Comparison of ENCODE assay signal across 19 mouse cellular contexts in the genomic region with DNA sequence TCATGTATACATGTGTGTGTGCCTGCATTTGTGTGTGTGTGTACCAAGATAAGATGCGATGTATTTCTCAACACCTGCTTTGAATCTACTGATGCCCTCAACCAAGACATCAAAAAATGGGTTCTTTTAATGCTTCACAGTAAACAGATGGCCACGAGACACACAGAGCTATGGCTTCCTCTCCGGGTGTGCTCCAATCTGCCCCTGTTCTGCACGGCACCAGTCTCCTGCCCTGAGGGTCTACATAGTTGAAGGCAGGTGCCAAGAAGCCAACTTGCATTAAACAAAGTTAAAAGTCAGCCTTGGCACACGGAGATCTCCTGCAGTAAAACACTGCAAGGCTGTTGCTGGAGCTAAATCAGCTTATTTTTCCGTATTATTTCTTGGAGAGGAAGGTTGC.
A peak's percentile ranks its signal among the peaks of the same experiment; 100 is the strongest.
DNase-seq lines count a peak whose midpoint lies in the region; ATAC-seq lines count a peak whose summit lies in the region.
"Had no signal": no experiment of that assay in that cellular context is flagged by ENCODE, and none has a peak within 500 bp of the region (broad histone marks: within the 10 kb centered on the region; RNA-seq: fewer than 3 reads in every experiment).

No protein-coding gene starts in this region.

- H3K27me3 ChIP-seq in hindbrain, embryonic 12.5 days, result no peaks in the 10 kb centered on the region
- no peaks in the 10 kb centered on the region for H3K27me3 ChIP-seq in hindbrain, embryonic 14.5 days (ENCODE audit: control insufficient read depth, insufficient read depth, low read length)
- H3K27me3 ChIP-seq: embryonic facial prominence, embryonic 13.5 days; forebrain, embryonic 12.5 days; heart, embryonic 15.5 days had no signal

- no peak for ATAC-seq in hindbrain, embryonic 12.5 days (ENCODE audit: low FRiP score)
- no peak for ATAC-seq in hindbrain, embryonic 14.5 days (ENCODE audit: low FRiP score)
- ATAC-seq: liver, postnatal 0 days; lung, postnatal 0 days had no signal

- H3K4me2 ChIP-seq in hindbrain, embryonic 12.5 days (replicated peaks), result no peak overlapping the region
- H3K4me2 ChIP-seq in hindbrain, embryonic 14.5 days (replicated peaks), result no peak overlapping the region
- H3K4me2 ChIP-seq: embryonic facial prominence, embryonic 13.5 days; forebrain, embryonic 12.5 days; heart, embryonic 15.5 days had no signal

- H3K4me3 ChIP-seq in hindbrain, embryonic 12.5 days, result no peak overlapping the region
- H3K4me3 ChIP-seq in hindbrain, embryonic 14.5 days (replicated peaks; ENCODE audit: low read length), result no peak overlapping the region
- H3K4me3 ChIP-seq: embryonic facial prominence, embryonic 13.5 days; erythroblast, embryonic 14.5 days; forebrain, embryonic 12.5 days; heart, embryonic 15.5 days had no signal

- peaks cover 59% of the 10 kb centered on the region for H3K4me1 ChIP-seq in hindbrain, embryonic 12.5 days
- H3K4me1 ChIP-seq in hindbrain, embryonic 14.5 days (replicated peaks; ENCODE audit: control insufficient read depth, insufficient read depth, low read length), result peaks cover 53% of the 10 kb centered on the region

- 0 out of 2 replicates have a peak overlapping the region, but pooled peaks have one; percentile 52 for H3K27ac ChIP-seq in hindbrain, embryonic 12.5 days
- no peak overlapping the region; the same call in 1 of the 2 replicates for H3K27ac ChIP-seq in hindbrain, embryonic 14.5 days
- H3K27ac ChIP-seq: embryonic facial prominence, embryonic 13.5 days; forebrain, embryonic 12.5 days; heart, embryonic 15.5 days; macrophage had no signal

- no peak overlapping the region for H3K9ac ChIP-seq in hindbrain, embryonic 12.5 days
- H3K9ac ChIP-seq in hindbrain, embryonic 14.5 days, result no peak overlapping the region
- H3K9ac ChIP-seq: embryonic facial prominence, embryonic 13.5 days; forebrain, embryonic 12.5 days; heart, embryonic 15.5 days; liver, postnatal 0 days had no signal

- no peaks in the 10 kb centered on the region for H3K36me3 ChIP-seq in hindbrain, embryonic 12.5 days
- no peaks in the 10 kb centered on the region for H3K36me3 ChIP-seq in hindbrain, embryonic 14.5 days (replicated peaks; ENCODE audit: control insufficient read depth, insufficient read depth)
- H3K36me3 ChIP-seq: embryonic facial prominence, embryonic 13.5 days; forebrain, embryonic 12.5 days; heart, embryonic 15.5 days had no signal

- no peaks in the 10 kb centered on the region for H3K9me3 ChIP-seq in hindbrain, embryonic 12.5 days (replicated peaks)
- no peaks in the 10 kb centered on the region for H3K9me3 ChIP-seq in hindbrain, embryonic 14.5 days (ENCODE audit: control insufficient read depth, low read length)
- H3K9me3 ChIP-seq: embryonic facial prominence, embryonic 13.5 days; forebrain, embryonic 12.5 days; heart, embryonic 15.5 days had no signal

- WGBS in hindbrain, embryonic 12.5 days, result 82% methylated on average over 6 of the region's 6 CpGs
- WGBS in hindbrain, embryonic 14.5 days, result 65% methylated on average over 6 of the region's 6 CpGs

- no peak for DNase-seq in hindbrain, embryonic 14.5 days (ENCODE audit: low spot score)
- peak; percentile 30 for DNase-seq in kidney, adult 9 months
- DNase-seq in kidney, postnatal 10 days, result no peak
- peak; percentile 64 for DNase-seq in cerebellum, adult 11-12 months
- peak; percentile 34 to 53 for DNase-seq in cerebellum, postnatal 36 days
- no peak for DNase-seq in thymus, postnatal 10 days (ENCODE audit: low spot score in 2 of 2)
- DNase-seq: adrenal gland, postnatal 36 days; embryo, embryonic 11 days; heart, postnatal 36 days; liver, postnatal 0 days; thymus, adult 18-20 months; thymus, postnatal 4 days had no signal

Comparison
In these comparisons a context has a peak if more than half of its experiments do, and no peak if none do; other contexts are left out.
1. DNase-seq: peak in kidney, adult 9 months (single experiment), cerebellum, adult 11-12 months (single experiment) and cerebellum, postnatal 36 days (2 of 2); none in hindbrain, embryonic 14.5 days (single experiment), kidney, postnatal 10 days (single experiment) and thymus, postnatal 10 days (0 of 2).